Mouse (Mus musculus) limb, embryonic 10.5 days (tissue): ENCODE data around the gene Atpaf2. TPM values are rescaled to one million over a fixed set of nuclear protein-coding genes. Genes with fewer than 3 reads are reported as not detected.
A peak's percentile ranks its signal among the peaks of the same experiment; 100 is the strongest.

Experiments
- DNase-seq: peaks from one replicate; pipeline ENCODE4 v3.0.0-alpha.2; 2017; ENCODE audit warnings: low spot score
- H3K27ac ChIP-seq: fragments of 300-500 bp; sonication (generic); 2 replicates; pipeline ENCODE4 v1.5.1; 2016; ENCODE audit warnings: mild to moderate bottlenecking
- H3K27me3 ChIP-seq: fragments of 300-500 bp; sonication (generic); 2 replicates; pipeline ENCODE4 v1.6.1; 2016; ENCODE audit warnings: low read depth, mild to moderate bottlenecking; ENCODE audit not compliant: poor library complexity, severe bottlenecking
- H3K36me3 ChIP-seq: fragments of 300-500 bp; sonication (generic); 2 replicates; pipeline ENCODE4 v1.6.1; 2016; ENCODE audit warnings: mild to moderate bottlenecking, moderate library complexity
- H3K4me1 ChIP-seq: fragments of 300-500 bp; sonication (generic); 2 replicates; pipeline ENCODE4 v1.6.1; 2016
- H3K4me3 ChIP-seq: fragments of 300-500 bp; sonication (generic); 2 replicates; pipeline ENCODE4 v1.5.1; 2016; ENCODE audit warnings: mild to moderate bottlenecking, moderate library complexity
- H3K9me3 ChIP-seq: fragments of 300-500 bp; sonication (generic); replicated peaks from 2 replicates; pipeline ENCODE4 v1.6.1; 2016; ENCODE audit warnings: mild to moderate bottlenecking
- WGBS: fragments of 180-500 bp; shearing (Covaris S2); methylation state at CpG from one replicate; pipeline ENCODE4 v1.1.7; 2016; 5-methylcytosine and 5-hydroxymethylcytosine counted together
- polyA plus RNA-seq: library from polyadenylated mRNA; unstranded; fragments of >200 nt; fragmentation: Nextera tagmentation; extraction: Ambion mirVana; gene quantifications from 2 replicates; pipeline ENCODE4 v1.2.1, GENCODE M21; 2016

Gene Atpaf2
- polyA plus RNA-seq, 1 experiment from 2014 or later, result 67.7 TPM

DNA sequence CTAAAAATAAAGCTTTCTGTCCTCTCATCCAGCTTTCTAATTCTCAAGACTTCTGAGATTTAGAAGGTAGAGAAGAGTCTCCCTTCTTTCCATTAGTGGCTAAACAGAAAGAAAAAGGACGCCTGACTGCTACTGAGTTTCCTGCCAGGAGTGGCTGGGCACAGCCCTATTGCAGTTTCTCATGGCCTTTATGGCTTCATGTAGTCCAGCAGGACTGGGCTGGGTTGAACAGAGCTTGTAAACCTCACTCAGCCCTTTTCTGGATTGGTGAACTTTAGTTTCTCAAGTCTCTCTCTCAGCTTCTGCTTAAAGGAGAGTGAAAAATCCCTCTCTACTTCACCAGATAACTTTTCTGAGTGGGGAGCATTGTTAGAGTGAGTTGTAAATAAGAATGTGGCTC is 8.2 kb upstream of the Atpaf2 start:
- no peak for DNase-seq
- Histone ChIP-seq H3K4me1 (no peaks in the 10 kb centered on the region), H3K36me3 (peaks cover 56% of the 10 kb centered on the region), H3K4me3 (no peak overlapping the region), H3K9me3 (no peaks in the 10 kb centered on the region), H3K27me3 (no peaks in the 10 kb centered on the region), H3K27ac (no peak overlapping the region)
- WGBS, result 88% methylated on average over 1 of the region's 1 CpGs

DNA sequence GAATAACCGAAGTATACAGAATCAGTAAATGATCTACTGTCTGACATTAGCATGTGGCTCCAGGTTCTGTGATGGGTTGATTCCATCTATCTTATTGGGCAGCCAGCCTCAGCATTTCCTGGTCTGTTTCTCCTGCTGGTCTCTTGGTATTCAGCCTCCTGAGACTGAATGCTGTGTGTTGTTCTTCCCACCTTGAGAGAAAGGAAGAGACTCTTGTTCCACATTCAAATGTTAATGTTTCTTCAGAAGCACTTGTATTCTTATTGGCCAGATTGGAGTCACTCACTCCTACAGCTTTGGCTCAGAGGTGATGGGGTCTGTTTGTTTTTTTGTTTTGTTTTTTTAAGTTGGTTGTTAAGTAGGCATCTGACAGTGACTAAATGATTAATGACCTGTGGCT is 4.7 kb upstream of the Atpaf2 start:
- H3K4me3 ChIP-seq, result no peak overlapping the region
- H3K27me3 ChIP-seq, result no peaks in the 10 kb centered on the region
- no peak for DNase-seq
- H3K27ac ChIP-seq, result no peak overlapping the region
- H3K4me1 ChIP-seq, result peaks cover 11% of the 10 kb centered on the region
- no peaks in the 10 kb centered on the region for H3K9me3 ChIP-seq
- peaks cover 27% of the 10 kb centered on the region for H3K36me3 ChIP-seq
- 77% methylated on average over 1 of the region's 1 CpGs for WGBS

DNA sequence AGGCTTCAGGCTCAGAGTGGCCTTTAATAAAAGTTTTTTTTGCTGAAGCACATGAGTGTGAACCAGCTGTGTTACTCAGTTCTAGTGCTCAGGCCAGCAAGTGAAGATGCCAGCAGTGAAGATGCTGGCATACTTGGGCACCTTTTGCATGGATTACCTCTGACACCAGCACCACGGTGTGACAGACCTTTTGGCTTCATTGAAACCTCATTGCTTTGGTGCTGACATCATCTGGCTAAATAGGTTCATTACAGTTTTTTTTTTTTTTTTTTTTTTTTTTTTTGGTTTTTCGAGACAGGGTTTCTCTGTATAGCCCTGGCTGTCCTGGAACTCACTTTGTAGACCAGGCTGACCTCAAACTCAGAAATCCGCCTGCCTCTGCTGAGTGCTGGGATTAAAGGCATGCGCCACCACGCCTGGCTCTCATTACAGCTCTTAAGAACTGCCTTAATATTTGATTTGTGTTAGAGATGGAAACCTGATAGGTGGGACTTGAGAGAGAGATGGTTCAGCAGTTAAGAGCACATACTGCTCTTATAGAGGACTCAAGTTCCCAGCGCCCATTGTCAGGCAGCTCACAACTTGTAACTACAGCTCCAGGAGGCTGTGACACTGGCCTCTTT is 3.9 kb upstream of the Atpaf2 start:
- 64% methylated on average over 6 of the region's 6 CpGs for WGBS
- Histone ChIP-seq H3K36me3 (peaks cover 18% of the 10 kb centered on the region), H3K4me1 (peaks cover 12% of the 10 kb centered on the region), H3K9me3 (no peaks in the 10 kb centered on the region), H3K27ac (no peak overlapping the region), H3K27me3 (no peaks in the 10 kb centered on the region), H3K4me3 (no peak overlapping the region)
- DNase-seq, result no peak

DNA sequence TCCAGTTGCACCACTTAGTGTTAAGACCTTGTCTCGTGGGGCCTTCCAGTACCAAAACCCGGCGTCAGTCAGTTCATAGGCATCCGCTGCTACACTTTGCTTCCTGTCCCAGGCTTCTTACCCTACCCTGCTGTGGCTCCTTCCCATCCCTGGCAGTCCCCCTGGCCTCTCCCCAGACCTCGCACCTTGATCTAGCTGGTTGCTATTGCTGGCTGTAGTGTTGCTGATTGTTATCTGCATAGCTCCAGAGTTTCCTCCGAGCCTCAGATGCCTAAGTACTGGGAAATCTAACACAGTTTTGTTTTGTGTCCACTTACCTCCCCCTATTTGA is 181 bp upstream of the Atpaf2 start:
- H3K4me1 ChIP-seq, result peaks cover 31% of the 10 kb centered on the region
- H3K9me3 ChIP-seq, result no peaks in the 10 kb centered on the region
- no peak for DNase-seq
- peak overlapping the region; percentile 98 for H3K4me3 ChIP-seq
- no peaks in the 10 kb centered on the region for H3K36me3 ChIP-seq
- H3K27ac ChIP-seq, result peak overlapping the region; percentile 96; the same call in 1 of the 2 replicates
- WGBS, result 14% methylated on average over 6 of the region's 6 CpGs
- no peaks in the 10 kb centered on the region for H3K27me3 ChIP-seq

DNA sequence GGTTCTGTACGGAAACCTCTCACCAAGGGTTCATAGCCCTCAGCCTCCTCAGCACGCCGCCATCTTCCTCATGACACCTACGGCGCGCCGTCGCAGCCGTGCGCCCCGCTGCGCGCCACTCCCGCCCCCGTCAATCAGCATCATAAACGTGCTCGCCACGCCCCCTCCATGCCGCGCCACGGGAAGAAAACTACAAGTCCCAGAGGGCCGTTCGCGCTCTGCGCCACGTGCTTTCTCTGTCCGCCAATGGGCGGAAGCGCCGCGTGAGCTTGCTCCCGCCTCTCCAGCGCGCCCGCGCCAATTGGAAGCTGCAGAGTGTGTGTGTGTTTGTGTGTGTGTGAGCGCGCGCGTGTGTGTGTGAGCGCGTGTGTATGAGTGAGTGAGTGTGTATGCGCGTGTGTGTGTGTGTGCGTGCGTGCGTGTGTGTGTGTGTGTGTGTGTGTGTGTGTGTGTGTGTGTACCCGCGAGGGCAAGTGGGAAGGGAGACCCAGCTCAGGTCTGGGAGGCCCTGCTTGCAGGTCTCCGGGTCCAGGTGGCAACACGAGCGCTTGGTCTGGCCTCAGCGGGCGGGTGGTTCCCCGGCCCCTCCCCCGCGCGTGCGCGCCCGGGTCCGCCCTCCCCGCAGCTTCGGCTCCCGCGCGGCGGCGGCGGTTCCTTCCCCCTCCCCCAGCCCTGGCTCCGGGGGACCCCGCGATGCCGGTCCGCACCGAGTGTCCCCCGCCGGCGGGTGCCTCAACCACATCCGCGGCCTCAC is 1.1 kb downstream of the Atpaf2 start, which contains the start of gene Gid4:
TSS of gene Gid4 (plus strand) at position 183 of the 754 bp plus-strand sequence.
- Histone ChIP-seq H3K9me3 (no peaks in the 10 kb centered on the region), H3K27ac (peak within 1 kb of the TSS; percentile 96), H3K4me1 (peaks cover 31% of the 10 kb centered on the region), H3K27me3 (no peaks in the 10 kb centered on the region), H3K36me3 (no peaks in the 10 kb centered on the region), H3K4me3 (peak within 1 kb of the TSS; percentile 98)
- peak; percentile 99 for DNase-seq
- 1% methylated on average over 62 of the region's 81 CpGs for WGBS

DNA sequence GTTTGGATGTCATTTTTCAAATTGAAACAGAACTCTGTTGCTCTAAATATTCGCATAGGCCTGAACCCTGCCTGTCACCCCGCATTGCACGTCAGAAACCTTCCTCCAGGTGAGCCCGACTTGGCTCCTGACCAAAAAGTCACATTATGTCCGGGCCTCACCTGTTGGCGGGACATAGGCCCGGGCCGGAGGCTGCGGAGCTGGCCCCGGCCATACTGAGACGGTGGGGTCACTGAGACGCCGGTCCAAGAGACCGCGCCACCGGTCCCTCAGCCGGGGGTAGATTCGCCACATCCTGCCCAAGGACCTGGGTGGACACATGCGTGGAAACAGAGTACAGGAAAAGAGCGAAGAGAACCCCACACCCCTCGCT is 1.7 kb downstream of the Atpaf2 start:
- Histone ChIP-seq H3K36me3 (no peaks in the 10 kb centered on the region), H3K9me3 (no peaks in the 10 kb centered on the region), H3K4me1 (peaks cover 31% of the 10 kb centered on the region), H3K27ac (peak overlapping the region; percentile 96), H3K4me3 (peak overlapping the region; percentile 98), H3K27me3 (no peaks in the 10 kb centered on the region)
- no peak for DNase-seq
- WGBS, result under 1% methylated on average over 21 of the region's 21 CpGs

DNA sequence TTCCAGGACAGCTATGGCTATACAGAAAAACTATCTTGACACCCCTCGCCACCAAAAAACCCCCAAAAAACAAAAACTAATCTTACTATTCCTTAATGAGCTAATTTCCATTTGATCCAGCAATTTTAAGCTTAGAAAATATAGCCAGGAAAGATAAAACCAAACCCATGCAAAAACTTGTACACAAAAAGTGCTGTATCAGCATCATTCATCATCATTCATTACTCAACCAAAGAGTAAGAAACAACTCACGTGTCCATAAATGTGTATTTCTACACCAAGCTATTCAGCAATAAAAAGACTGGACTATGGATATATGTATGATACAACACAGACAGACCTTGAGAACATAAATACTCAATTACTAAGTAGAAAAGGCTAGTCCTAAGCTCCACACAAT is 5.3 kb downstream of the Atpaf2 start:
- Histone ChIP-seq H3K4me3 (no peak overlapping the region), H3K4me1 (peaks cover 20% of the 10 kb centered on the region), H3K36me3 (peaks cover 21% of the 10 kb centered on the region), H3K27me3 (no peaks in the 10 kb centered on the region), H3K27ac (no peak overlapping the region), H3K9me3 (no peaks in the 10 kb centered on the region)
- DNase-seq, result no peak
- 94% methylated on average over 2 of the region's 2 CpGs for WGBS

DNA sequence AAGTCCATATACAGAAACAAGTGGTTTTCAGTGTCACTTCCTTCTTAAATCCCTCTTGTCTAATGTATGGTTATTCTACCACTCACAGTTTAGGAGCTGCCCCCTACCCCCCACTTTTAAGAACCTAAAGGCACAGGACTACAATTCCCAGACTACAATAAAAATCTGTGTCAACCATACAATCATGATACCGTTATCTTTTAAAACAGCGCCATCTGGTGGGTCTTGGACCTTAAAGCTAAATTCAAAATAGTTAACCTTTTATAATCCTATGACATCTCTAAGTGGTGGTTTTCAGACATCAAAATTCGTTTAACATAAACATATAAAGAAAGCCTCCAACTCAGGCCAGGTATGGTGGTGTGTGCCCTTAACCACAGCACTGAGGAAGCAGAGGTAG is 6.1 kb downstream of the Atpaf2 start:
- no peak overlapping the region for H3K4me3 ChIP-seq
- peaks cover 28% of the 10 kb centered on the region for H3K36me3 ChIP-seq
- H3K27me3 ChIP-seq, result no peaks in the 10 kb centered on the region
- H3K27ac ChIP-seq, result no peak overlapping the region
- no peaks in the 10 kb centered on the region for H3K9me3 ChIP-seq
- WGBS, result 21% methylated on average over 3 of the region's 3 CpGs
- peaks cover 19% of the 10 kb centered on the region for H3K4me1 ChIP-seq
- DNase-seq, result peak; percentile 48

DNA sequence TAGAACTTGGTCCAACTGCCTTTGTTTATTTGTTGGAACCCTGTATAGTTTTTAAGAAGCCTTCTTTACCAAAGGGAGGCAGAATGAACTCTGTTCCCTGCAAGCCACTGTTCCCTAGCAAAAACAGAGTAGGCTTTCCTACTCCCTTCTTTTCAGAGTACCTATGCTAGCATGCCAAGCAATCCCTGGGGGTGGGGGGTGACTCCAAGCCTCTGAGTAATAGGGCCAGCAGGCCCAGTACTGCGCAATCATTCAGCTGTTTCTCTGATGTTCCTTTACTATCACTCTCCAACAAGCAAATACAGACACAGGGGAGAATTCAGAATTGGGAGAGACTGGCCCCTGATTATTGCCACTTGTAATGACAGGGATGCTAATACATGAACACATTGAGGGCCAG is 11.7 kb downstream of the Atpaf2 start:
- H3K27me3 ChIP-seq, result no peaks in the 10 kb centered on the region

DNA sequence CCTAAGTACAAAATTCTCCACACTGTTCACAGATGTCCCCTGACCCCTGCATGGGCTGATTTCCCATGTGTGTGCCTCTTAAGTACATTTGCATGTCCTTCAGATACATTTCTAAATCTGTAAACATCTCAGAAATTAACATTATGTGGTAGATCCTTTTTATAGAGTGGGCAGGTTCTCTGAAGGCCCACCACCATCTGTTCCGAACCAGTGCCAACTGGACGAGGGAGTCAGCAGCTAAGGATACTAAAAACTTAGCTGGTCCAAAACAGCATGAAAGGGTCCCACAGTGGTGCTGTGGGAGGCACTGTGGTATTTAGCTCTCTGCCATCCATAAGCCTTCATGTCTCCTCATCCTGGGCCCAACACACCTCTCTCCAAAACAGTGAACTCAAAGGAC is 21.1 kb downstream of the Atpaf2 start:
- Histone ChIP-seq H3K4me3 (no peak overlapping the region), H3K27ac (no peak overlapping the region), H3K4me1 (no peaks in the 10 kb centered on the region), H3K9me3 (no peaks in the 10 kb centered on the region), H3K36me3 (peaks cover 31% of the 10 kb centered on the region), H3K27me3 (no peaks in the 10 kb centered on the region)
- DNase-seq, result no peak
- 84% methylated on average over 2 of the region's 2 CpGs for WGBS

More for the DNA sequence above, 11.7 kb downstream of the Atpaf2 start:
- Histone ChIP-seq H3K4me3 (no peak overlapping the region), H3K36me3 (peaks cover 81% of the 10 kb centered on the region), H3K27ac (no peak overlapping the region), H3K4me1 (no peaks in the 10 kb centered on the region), H3K9me3 (no peaks in the 10 kb centered on the region)
- 97% methylated on average over 1 of the region's 1 CpGs for WGBS
- no peak for DNase-seq

DNA sequence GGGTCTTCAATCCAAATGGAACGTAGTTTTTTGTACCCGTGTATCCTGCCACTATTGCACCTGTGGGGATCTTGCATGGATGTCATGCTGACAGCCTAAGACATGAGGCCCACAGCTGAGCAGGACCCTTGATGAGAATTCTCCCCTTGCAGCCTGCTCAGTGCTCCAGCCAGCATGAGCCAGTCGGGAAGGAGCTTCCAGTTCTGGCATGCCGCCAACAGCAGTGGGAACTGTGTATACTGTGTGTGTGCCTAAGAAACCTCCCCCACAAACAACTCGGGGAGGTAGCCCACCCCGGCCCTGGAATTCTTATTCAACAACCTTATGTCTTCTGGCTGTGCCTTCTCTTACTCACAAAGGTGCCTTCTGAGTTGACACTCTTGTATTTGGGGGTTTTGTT is 21.7 kb downstream of the Atpaf2 start:
- peaks cover 25% of the 10 kb centered on the region for H3K36me3 ChIP-seq
- H3K27ac ChIP-seq, result no peak overlapping the region
- no peak overlapping the region for H3K4me3 ChIP-seq
- no peaks in the 10 kb centered on the region for H3K9me3 ChIP-seq
- no peak for DNase-seq
- H3K27me3 ChIP-seq, result no peaks in the 10 kb centered on the region
- no peaks in the 10 kb centered on the region for H3K4me1 ChIP-seq
- 86% methylated on average over 6 of the region's 6 CpGs for WGBS

DNA sequence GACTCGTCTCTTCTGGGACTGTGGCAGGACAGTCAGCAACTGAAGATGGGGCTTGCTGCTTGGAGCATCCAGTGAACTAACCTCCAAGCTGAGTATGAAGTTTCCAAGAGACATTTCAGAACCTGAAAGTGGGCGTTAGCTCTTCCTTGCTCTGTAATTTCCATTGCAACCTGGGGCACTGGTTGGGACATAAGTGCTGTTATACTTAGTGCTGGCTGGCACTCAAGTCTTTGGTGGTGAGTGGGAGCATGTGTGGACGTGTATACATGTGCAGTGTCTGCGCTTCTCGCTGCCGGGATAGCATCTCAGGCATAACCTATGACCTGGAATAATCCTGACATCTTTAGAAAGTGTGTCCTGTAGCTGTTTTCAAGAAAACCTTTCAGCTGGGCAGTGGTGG is 26.9 kb downstream of the Atpaf2 start:
- Histone ChIP-seq H3K27ac (no peak overlapping the region), H3K4me3 (no peak overlapping the region), H3K4me1 (no peaks in the 10 kb centered on the region), H3K36me3 (no peaks in the 10 kb centered on the region), H3K27me3 (no peaks in the 10 kb centered on the region), H3K9me3 (no peaks in the 10 kb centered on the region)
- WGBS, result 86% methylated on average over 6 of the region's 6 CpGs
- DNase-seq, result no peak

DNA sequence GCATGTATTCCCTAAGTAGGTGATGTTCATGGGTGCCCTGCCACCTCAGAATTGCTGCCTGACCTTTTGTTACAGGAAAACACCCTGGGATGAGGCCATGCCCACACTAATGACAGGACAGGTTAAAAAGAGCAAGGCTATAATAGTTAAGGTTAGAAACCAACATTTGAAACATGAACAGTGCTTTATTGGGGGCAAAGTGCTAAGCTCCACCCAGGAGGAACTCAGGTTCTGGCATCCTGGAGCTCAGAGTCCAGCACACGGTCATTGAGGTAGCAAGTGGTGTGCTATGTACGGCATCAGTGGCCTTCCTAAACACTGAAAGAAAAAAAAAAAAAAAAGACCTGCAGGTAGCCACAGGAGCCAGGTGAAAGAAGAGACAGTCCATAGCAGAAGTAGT is 30.3 kb downstream of the Atpaf2 start:
- Histone ChIP-seq H3K27ac (no peak overlapping the region), H3K36me3 (no peaks in the 10 kb centered on the region), H3K27me3 (peaks cover 21% of the 10 kb centered on the region; the same call in 1 of the 2 replicates), H3K4me1 (peaks cover 15% of the 10 kb centered on the region), H3K9me3 (no peaks in the 10 kb centered on the region), H3K4me3 (no peak overlapping the region)
- no peak for DNase-seq
- WGBS, result 85% methylated on average over 2 of the region's 2 CpGs
